Mouse (Mus musculus) central nervous system, embryonic 11.5 days (tissue): ENCODE results near the gene Celsr1. TPM values are rescaled to one million over a fixed set of nuclear protein-coding genes. Genes with fewer than 3 reads are reported as not detected.

Experiments used
- polyA plus RNA-seq: library from polyadenylated mRNA; depleted of rRNA; stranded (reverse); fragments of >200 nt; gene quantifications from 2 replicates; pipeline ENCODE4 v1.2.3, GENCODE M21; 2012; rRNA removed

Gene Celsr1
- 9.7 and 12.7 TPM in 2 replicates for polyA plus RNA-seq

DNA sequence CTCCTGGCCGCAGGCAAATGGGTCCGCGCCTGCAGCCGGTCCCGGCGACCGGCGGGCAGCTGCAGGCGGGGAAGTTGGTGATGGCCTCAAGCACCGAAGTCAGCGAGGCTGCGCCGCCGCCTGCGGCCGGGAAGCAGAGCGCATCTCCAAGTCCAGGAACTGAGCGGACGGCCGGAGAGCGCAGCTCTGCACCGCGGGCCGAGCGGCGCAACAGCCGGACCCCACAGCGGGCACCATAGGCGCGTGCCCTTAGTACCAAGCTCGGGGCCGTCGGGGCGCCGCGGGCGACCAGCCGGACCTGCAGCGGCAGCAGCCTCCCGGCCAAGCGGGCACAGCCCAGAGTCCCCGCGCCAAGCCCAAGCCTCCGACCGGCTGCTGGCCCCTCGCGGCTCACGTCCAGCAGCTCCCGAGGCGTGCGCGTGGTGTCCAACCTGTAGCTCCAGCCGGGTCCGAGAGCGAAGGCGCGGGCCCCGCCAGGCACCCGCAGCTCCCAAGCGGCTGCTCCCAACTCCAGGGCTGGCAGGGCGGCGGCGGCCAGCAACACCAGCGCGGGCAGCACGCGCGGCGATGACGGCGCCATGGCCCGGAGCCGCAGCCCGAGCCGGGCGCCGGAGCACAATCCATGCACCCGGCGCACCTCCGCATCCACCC, at the start of gene Celsr1:
Gene Celsr1 (minus strand): TSS at position 587 of the 651 bp plus-strand sequence.

DNA sequence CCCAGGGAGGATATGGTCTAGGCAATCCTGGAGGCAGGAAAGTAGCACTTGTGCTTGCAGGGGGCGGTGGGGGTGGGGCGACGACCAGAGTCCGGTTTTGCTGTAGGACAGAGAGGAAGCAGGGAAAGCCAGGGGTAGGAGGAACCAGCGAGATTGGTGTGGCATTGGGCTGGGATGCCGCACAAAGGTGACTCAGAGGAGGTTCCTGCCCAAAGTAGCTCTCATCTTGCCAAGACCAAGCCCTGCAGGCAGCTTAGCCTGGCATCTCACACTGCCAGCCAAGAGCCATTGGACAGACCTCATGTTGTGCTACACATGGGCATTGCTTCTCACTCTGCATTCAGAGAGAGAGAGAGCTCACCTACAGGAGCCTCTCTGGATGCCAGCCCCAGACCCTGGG, 23.8 kb upstream of the Celsr1 start, which contains the start of gene Gramd4:
Gene Gramd4 (plus strand): TSS at position 283 of the 400 bp plus-strand sequence.

DNA sequence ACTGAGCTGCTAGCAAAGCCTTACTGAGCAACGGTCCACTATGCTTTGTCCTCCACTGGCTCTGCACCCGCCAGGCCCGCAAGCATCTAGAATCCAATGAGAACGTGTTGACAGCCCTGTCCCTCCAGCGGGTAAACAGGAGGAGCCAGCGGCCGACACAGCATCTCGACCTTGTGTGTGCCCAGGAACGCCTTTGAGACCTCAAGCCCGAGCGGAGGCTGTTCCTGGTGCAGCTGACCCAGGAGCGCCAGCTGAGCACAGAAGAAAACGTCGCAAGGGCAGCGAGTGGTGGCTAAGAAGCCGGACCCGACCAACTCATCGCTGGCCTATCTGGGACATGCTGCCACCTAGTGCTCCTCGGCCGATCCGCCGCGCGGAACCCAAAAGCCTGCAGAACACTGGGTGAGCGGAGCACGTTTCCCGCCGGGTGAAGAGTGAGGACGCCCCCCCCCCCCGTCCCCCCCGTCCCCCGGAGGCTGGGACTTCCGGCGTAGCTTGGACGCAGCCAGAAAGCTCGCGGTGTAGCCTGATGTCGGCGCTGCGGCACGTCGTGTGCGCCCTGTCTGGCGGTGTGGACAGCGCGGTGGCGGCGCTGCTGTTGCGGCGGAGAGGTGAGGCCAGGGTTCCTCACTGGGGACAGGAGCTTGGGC, 154.6 kb downstream of the Celsr1 start, which contains the start of gene Trmu:
Gene Trmu (plus strand): TSS at position 465 of the 650 bp plus-strand sequence.

DNA sequence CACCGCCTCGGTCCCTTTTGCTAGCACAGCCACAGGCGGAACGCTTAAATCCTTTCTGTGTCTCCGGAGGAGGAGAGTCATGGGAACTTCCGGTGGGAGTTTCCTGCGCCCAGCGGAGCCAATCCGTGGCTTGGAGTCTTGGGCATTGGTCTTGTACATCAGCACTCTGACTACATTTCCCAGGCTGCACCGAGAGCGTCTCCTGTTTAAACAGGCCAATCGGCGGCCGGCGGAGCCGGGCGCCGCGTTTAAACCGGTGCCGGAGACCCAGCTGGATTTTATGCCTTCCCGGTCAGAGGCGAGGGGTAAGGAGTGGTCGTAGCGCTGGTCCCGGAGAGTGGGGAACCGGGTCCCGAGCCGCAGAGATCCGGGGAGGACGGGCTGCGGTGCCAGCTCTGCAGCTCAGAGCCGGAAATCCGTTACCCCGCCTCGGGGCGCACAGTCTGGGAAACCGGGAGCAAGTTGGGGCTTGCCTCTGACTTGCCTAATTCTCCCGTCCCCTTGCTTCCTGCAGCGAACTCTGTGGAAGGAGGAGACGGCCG, 174.0 kb downstream of the Celsr1 start, which contains the start of gene Gtse1:
Gene Gtse1 (plus strand): TSS at position 256 of the 542 bp plus-strand sequence.

Other genes with a start within 250 kb of the Celsr1 start
- gene Cdpf1, start 222.1 kb downstream of the Celsr1 start, polyA plus RNA-seq = 15.3 and 15.5 TPM in 2 replicates
- 0.07 and 0.11 TPM in 2 replicates for gene Pkdrej, start 212.0 kb downstream of the Celsr1 start, polyA plus RNA-seq
- 2.2 and 3.5 TPM in 2 replicates for gene Ttc38, start 201.5 kb downstream of the Celsr1 start, polyA plus RNA-seq
- 34.7 and 37.0 TPM in 2 replicates for gene Gtse1, start 174.0 kb downstream of the Celsr1 start, polyA plus RNA-seq
- 53.7 and 60.2 TPM in 2 replicates for gene Trmu, start 154.5 kb downstream of the Celsr1 start, polyA plus RNA-seq
- 23.2 and 23.7 TPM in 2 replicates for gene Gramd4, start 23.9 kb upstream of the Celsr1 start, polyA plus RNA-seq
- gene Cerk, start 152.4 kb upstream of the Celsr1 start, polyA plus RNA-seq = 13.3 and 17.6 TPM in 2 replicates
- 10.4 and 12.2 TPM in 2 replicates for gene Tbc1d22a, start 180.7 kb upstream of the Celsr1 start, polyA plus RNA-seq